Mouse (Mus musculus) heart, adult 2 months (tissue): Measurements from ENCODE around the gene Arhgap5.

Experiments used
- CTCF ChIP-seq: fragments of 200-600 bp; IDR thresholded peaks from 2 replicates; pipeline ENCODE4 v1.8.1; 2022; ENCODE audit warnings: antibody characterized with exemption, mild to moderate bottlenecking, moderate library complexity
- EP300 ChIP-seq: fragments of 200-500 bp; IDR thresholded peaks from 2 replicates; pipeline ENCODE4 v1.6.1; 2011; ENCODE audit warnings: low read depth, low read length, control low read depth; ENCODE audit not compliant: insufficient read depth
- POLR2A ChIP-seq: fragments of 200-500 bp; IDR thresholded peaks from 2 replicates; pipeline ENCODE4 v1.6.1; 2011; ENCODE audit warnings: mild to moderate bottlenecking, low read depth, low read length, control low read depth; ENCODE audit not compliant: insufficient read depth

GRCm38 (mm10) chr12:52565654-52566053 is 61.9 kb downstream of the Arhgap5 start:
- TF ChIP-seq POLR2A (no peak), EP300 (no peak), CTCF (no peak)
